Mouse (Mus musculus) forelimb bud, embryonic 11.5 days (tissue): ENCODE measurements around the gene Abtb2.

Experiments used
- DNase-seq: peaks from one replicate; pipeline ENCODE4 v3.0.0-alpha.2; 2012; ENCODE audit warnings: low read depth, low spot score

Gene Abtb2

DNA sequence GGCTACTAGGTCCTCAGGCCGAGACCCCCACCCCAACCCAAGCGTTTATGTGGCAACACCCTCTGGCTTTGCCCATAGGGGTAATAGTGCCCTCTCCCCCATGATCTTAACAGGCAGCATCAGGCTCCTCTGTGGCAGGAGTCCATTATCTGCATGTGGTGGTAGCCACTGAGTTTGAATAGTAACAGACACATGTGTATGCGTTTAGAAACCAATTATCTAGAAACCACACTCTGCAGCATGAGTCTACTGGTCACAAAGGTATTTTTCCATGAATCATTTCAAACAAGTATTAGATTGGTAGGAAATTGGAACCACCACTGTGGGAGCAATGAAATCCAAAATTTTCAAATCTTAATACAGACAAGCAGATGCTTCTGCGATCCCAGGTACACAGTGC lies 119.5 kb downstream of the Abtb2 start:
- DNase-seq: no peak

- DNase-seq: no peak
Measured at GRCm38 (mm10) chr2:103687143-103687542, 121.0 kb downstream of the Abtb2 start.

GRCm38 (mm10) chr2:103687888-103688287 lies 121.8 kb downstream of the Abtb2 start:
- DNase-seq: no peak

DNA sequence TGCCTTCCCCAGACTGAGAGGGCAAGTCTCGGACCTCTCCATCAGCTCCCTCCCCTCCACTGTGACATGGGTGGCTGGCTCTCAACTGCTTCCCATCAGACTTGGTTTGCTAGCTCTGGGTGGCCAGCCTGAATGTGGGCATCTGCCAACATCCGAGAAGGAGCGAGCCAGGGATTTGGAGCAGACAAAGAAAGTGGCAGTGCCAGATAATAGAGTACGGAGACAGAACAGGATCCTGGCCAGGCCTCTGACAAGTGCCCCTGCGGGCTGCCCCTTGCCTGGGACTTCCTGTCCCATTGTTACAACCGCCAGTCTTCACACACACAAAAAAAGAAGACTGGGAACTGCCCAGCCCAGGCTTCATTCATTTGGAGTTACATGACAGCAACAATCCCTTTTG lies 124.3 kb downstream of the Abtb2 start:
- no peak for DNase-seq

- DNase-seq: no peak
Measured at GRCm38 (mm10) chr2:103690828-103691227, 124.7 kb downstream of the Abtb2 start.

DNA sequence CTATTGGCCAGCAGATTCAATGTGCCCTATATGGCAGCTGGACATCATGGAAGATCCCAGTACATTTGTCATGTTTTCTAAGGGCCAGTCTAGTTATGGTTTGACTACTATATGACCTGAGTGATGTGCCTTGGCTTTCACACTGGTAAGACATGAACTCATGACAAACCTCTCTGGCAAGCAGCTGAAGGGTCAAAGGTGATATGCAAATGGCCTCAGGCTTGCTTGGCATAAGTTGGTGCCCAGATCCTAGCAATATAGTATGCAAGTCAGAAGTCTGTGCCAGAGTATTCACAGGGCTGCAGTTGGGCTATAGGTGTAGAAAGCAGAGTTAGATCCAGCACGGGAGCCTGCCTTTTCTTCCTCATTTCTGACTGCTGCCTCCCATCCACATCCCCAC lies 125.2 kb downstream of the Abtb2 start:
- no peak for DNase-seq

GRCm38 (mm10) chr2:103692810-103693209 lies 126.7 kb downstream of the Abtb2 start:
- no peak for DNase-seq

DNA sequence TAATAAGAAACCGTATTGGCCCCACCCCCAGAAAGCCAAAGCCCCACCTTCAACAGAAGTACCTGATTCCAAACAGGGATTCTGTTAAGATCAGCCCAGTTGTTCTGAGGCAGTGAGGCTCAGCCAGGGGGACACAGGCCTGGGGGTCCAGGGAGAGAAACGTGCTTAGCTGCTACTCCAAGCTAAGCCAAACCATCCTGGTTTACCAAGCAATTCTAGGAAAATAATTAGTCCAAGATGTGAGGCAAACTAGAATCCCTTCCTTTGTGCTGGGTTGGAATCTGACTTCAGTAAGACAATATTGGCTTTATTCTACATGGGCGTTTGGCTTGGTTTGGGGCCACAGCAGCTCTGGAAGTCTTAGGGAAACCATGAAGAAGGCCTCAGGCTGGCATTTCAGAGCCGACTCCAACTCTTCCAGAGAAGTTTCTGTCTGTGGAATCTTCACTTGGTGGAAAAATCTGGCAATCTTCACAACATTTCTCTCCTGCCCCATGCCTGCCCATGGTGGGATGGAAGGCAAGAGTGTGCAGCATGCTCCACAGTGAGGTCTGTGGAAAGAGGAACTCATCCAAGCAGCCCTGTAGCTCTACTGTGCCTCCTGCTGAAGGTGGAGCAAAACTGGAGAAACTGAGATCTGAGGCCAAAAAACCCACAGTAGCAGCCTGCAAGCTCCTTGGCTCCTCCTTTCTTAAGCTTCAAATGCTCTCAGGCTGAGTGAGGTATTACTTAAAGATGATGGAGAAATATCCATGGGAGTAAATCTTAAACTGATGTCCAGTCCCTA lies 128.9 kb downstream of the Abtb2 start:
- peak; percentile 57 for DNase-seq

DNA sequence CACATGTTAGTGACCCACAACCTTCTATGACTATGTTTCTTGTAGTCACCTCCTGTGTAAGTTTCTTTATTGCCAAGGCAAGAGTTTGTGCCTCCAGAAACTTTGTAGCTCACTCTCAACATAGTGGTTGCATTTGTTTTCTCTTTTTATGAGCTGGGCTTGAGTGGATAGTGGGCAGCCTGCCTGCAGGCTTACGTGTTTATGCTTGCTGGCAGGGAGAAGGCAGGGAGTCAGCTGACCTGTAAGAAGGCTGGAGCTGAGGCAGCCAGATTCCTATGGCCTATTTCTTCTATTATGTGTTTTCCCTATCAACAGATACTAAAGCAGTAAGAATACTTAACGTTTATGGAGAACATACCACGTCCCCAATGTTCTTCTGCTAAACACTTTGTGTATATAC lies 130.1 kb downstream of the Abtb2 start:
- no peak for DNase-seq

DNA sequence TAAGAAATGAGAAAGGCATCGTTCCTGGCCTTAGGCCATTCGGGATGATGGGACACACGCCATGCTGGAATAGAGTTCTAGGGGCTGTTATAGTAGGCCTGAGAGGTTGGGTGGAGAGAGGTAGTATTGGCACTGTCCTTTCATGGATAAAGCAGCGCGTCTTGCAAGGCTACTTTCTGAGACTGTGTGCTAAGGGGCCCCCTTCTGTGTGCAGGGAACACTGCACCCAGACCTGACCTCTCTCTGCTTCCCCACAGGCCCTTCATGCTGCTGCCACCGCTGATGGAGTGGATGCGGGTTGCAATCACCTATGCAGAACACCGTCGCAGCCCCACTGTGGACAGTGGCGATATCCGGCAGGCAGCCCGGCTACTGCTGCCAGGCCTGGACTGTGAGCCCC lies 134.4 kb downstream of the Abtb2 start:
- no peak for DNase-seq

GRCm38 (mm10) chr2:103703336-103703735 lies 137.2 kb downstream of the Abtb2 start:
- DNase-seq: no peak

- no peak for DNase-seq
Measured at GRCm38 (mm10) chr2:103703865-103704264, 137.8 kb downstream of the Abtb2 start.

GRCm38 (mm10) chr2:103705826-103706225 lies 139.7 kb downstream of the Abtb2 start:
- DNase-seq: no peak

- peak; percentile 39 for DNase-seq
Measured at GRCm38 (mm10) chr2:103706226-103706625, 140.1 kb downstream of the Abtb2 start.

GRCm38 (mm10) chr2:103707056-103707776 lies 141.1 kb downstream of the Abtb2 start:
- DNase-seq: no peak

DNA sequence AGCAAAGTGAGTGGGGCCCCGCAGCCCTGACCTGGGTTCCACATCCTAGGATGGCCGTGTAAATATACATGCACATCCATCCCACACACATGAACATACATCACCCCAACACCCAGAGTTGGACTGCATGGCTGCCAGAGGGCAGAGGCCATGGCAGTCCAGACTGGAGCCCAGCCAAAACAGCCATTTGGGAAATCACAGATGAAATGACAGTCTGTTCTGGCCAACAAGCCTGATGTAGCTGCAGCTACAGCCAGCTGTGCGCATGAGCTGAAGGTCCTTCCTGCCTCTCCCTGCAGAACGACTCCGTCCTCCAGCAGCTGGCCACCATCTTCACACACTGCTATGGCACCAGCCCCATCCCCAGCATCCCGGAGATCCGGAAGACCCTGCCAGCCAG lies 144.7 kb downstream of the Abtb2 start:
- no peak for DNase-seq

GRCm38 (mm10) chr2:103713831-103714230 lies 147.7 kb downstream of the Abtb2 start:
- no peak for DNase-seq

GRCm38 (mm10) chr2:103714412-103714811 lies 148.3 kb downstream of the Abtb2 start:
- no peak for DNase-seq

DNA sequence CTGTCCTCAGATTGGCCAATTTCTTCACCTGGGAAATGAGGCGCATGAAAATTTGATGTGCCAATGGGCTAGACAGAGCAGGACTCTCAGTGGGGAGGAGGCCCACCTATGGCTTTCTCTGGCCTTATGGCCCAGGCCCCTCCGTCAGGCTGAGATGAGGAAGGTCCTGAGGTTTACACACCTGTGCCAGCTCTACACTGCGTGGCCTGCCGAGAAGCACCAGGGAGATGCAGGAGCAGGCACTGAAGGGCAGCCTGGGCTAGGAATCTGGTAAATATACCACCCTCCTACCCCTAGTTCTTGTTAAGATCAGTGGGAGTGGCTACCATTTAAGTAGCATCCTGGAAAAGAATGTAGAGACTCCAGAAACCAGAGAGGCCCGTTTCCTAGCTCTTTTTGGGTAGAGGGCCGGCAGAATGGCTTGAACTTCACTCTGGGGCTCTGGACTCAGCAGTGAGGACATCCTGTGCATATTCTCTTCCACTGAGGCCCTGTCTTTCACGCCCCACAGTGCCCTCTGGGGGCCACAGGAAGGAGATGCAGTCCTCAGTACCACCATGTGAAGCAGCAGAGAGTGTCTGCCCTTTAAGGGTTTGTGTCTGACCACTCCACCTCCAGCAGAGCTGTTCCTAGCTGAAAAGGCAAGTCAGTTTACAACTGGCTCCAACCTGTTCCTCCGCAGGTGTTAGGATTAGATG lies 152.6 kb downstream of the Abtb2 start:
- peak; percentile 75 for DNase-seq

GRCm38 (mm10) chr2:103719292-103719646 lies 153.2 kb downstream of the Abtb2 start:
- no peak for DNase-seq

GRCm38 (mm10) chr2:103724521-103724920 lies 158.4 kb downstream of the Abtb2 start:
- no peak for DNase-seq

GRCm38 (mm10) chr2:103728027-103728540 lies 162.0 kb downstream of the Abtb2 start:
- DNase-seq: no peak
